Mouse (Mus musculus) lung, embryonic 14.5 days (tissue): ENCODE data around the gene Gpr4. TPM values are rescaled to one million over a fixed set of nuclear protein-coding genes. Genes with fewer than 3 reads are reported as not detected.

ENCODE experiments used
- ATAC-seq: fragments of 200-750 bp; cut with Nextera tagmentation; 2 replicates; pipeline ENCODE4 v1.8.0; 2017; ENCODE audit warnings: mild to moderate bottlenecking, moderate TSS enrichment, moderate library complexity; ENCODE audit not compliant: insufficient read depth
- DNase-seq: peaks from one replicate; pipeline ENCODE4 v3.0.0-alpha.2; 2015
- H3K27ac ChIP-seq: fragments of 300-500 bp; sonication (generic); 2 replicates; pipeline ENCODE4 v1.5.1; 2014; ENCODE audit warnings: low read depth, mild to moderate bottlenecking, moderate library complexity
- H3K27me3 ChIP-seq: fragments of 300-500 bp; sonication (generic); 2 replicates; pipeline ENCODE4 v1.6.1; 2014; ENCODE audit warnings: low read length, control low read depth; ENCODE audit not compliant: insufficient read depth
- H3K36me3 ChIP-seq: fragments of 300-500 bp; sonication (generic); 2 replicates; pipeline ENCODE4 v1.6.1; 2014; ENCODE audit warnings: control low read depth; ENCODE audit not compliant: insufficient read depth
- H3K4me1 ChIP-seq: fragments of 300-500 bp; sonication (generic); 2 replicates; pipeline ENCODE4 v1.6.1; 2014; ENCODE audit warnings: antibody characterized with exemption, control low read depth; ENCODE audit not compliant: insufficient read depth
- H3K4me2 ChIP-seq: fragments of 300-500 bp; sonication (generic); 2 replicates; pipeline ENCODE4 v1.6.1; 2014; ENCODE audit warnings: mild to moderate bottlenecking
- H3K4me3 ChIP-seq: fragments of 300-500 bp; sonication (generic); 2 replicates; pipeline ENCODE4 v1.5.1; 2014; ENCODE audit warnings: low read depth, low read length
- H3K9ac ChIP-seq: fragments of 300-500 bp; sonication (generic); 2 replicates; pipeline ENCODE4 v1.6.1; 2014
- H3K9me3 ChIP-seq: fragments of 300-500 bp; sonication (generic); 2 replicates; pipeline ENCODE4 v1.6.1; 2016; ENCODE audit warnings: low read depth, low read length, control low read depth
- CTCF ChIP-seq: IDR thresholded peaks from 2 replicates; pipeline ENCODE4 v1.5.1; 2016; ENCODE audit warnings: antibody characterized with exemption, low read depth
- WGBS: fragments of 180-500 bp; shearing (Covaris S2); extraction: QIAGEN DNeasy Blood & Tissue Kit; methylation state at CpG from one replicate; pipeline ENCODE4 v1.1.7; 2014; 5-methylcytosine and 5-hydroxymethylcytosine counted together
- polyA plus RNA-seq: library from polyadenylated mRNA; unstranded; fragments of >200 nt; fragmentation: Nextera tagmentation; extraction: Ambion mirVana; gene quantifications from 2 replicates; pipeline ENCODE4 v1.2.1, GENCODE M21; 2014

The Gpr4 gene
- polyA plus RNA-seq, 1 experiment from 2014 or later: 2.2 TPM

DNA sequence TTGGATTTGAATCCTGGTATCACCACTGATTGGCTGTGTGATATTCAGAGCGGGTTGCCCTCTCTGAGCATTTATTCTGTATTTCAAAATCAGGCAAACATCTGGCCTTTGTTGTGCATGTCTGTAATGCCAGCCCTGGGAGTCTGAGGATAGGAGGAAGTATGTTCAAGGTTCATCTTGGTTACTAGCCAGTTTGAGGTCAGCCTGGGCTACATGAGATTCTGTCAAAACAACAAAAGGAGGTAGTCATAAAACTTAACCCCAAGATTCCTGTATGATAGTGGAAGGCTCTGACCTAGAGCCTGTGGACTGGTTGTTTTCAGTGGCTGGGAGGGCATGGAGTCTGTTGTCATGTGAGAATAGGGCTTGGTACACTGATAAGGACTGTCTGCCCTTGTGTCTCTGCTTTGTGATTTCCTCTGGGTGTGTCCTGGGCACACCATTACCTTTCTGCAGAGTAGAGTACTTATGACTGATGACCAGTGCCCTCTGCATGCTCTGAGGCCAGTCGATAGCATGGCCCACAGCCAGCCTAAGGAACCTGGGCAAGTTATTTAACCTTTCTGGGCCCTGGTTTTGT is 22.8 kb downstream of the Gpr4 start:
- 86% methylated on average over 2 of the region's 2 CpGs for WGBS
- no peak for TF ChIP-seq CTCF

GRCm38 (mm10) chr7:19236411-19236810 is 24.1 kb downstream of the Gpr4 start:
- DNase-seq (no peak), ATAC-seq (no peak)
- H3K27ac ChIP-seq: no peak overlapping the region
- no peaks in the 10 kb centered on the region for H3K9me3 ChIP-seq
- no peak for TF ChIP-seq CTCF
- no peak overlapping the region for H3K4me3 ChIP-seq
- H3K4me2 ChIP-seq: no peak overlapping the region
- no peak overlapping the region for H3K9ac ChIP-seq
- no peaks in the 10 kb centered on the region for H3K36me3 ChIP-seq
- no peaks in the 10 kb centered on the region for H3K27me3 ChIP-seq
- no peaks in the 10 kb centered on the region for H3K4me1 ChIP-seq
- 61% methylated on average over 2 of the region's 2 CpGs for WGBS

More for the DNA sequence above, 22.8 kb downstream of the Gpr4 start:
- H3K4me1 ChIP-seq: no peaks in the 10 kb centered on the region
- H3K36me3 ChIP-seq: no peaks in the 10 kb centered on the region
- no peak overlapping the region for H3K4me3 ChIP-seq
- H3K9ac ChIP-seq: no peak overlapping the region
- H3K27me3 ChIP-seq: no peaks in the 10 kb centered on the region
- DNase-seq: no peak
- no peak overlapping the region for H3K27ac ChIP-seq
- H3K9me3 ChIP-seq: no peaks in the 10 kb centered on the region
- no peak for ATAC-seq
- no peak overlapping the region for H3K4me2 ChIP-seq

- Histone ChIP-seq H3K9ac (no peak overlapping the region), H3K27me3 (no peaks in the 10 kb centered on the region), H3K4me2 (no peak overlapping the region), H3K36me3 (no peaks in the 10 kb centered on the region), H3K27ac (no peak overlapping the region), H3K4me3 (no peak overlapping the region), H3K4me1 (no peaks in the 10 kb centered on the region), H3K9me3 (no peaks in the 10 kb centered on the region)
- 68% methylated on average over 4 of the region's 4 CpGs for WGBS
- DNase-seq (no peak), ATAC-seq (no peak)
- no peak for TF ChIP-seq CTCF
These were observed 26.0 kb downstream of the Gpr4 start for GRCm38 (mm10) chr7:19238344-19238743.

DNA sequence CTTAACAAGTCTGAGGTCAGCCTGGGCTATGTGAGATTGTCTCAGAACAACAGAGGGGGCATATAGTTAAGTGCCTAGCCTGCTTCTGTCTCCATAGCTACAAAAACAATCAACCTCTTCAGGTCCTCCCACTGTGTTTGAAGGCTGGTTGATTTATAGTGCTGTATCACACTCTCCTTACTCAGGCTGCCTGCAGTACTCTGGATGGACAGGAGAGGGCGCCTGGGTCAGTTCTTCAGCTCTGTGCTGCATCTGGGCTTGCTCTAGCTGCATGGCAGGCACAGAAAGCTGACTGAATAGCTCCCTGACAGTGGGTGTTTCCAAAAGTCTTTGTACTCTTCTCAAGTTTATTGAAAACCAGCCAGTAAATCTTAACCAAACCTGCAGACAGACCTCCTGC is 27.1 kb downstream of the Gpr4 start:
- Histone ChIP-seq H3K4me1 (no peaks in the 10 kb centered on the region), H3K4me2 (no peak overlapping the region), H3K9ac (no peak overlapping the region), H3K27ac (no peak overlapping the region), H3K27me3 (no peaks in the 10 kb centered on the region), H3K9me3 (no peaks in the 10 kb centered on the region), H3K4me3 (no peak overlapping the region), H3K36me3 (no peaks in the 10 kb centered on the region)
- peak; percentile 93 for DNase-seq
- 0% methylated on average over 1 of the region's 1 CpGs for WGBS
- peak; percentile 92 for ATAC-seq
- peak; percentile 97 for TF ChIP-seq CTCF

GRCm38 (mm10) chr7:19239986-19240385 is 27.6 kb downstream of the Gpr4 start:
- H3K27ac ChIP-seq: no peak overlapping the region
- no peak for TF ChIP-seq CTCF
- H3K9ac ChIP-seq: no peak overlapping the region
- H3K9me3 ChIP-seq: no peaks in the 10 kb centered on the region
- ATAC-seq: no peak
- no peaks in the 10 kb centered on the region for H3K27me3 ChIP-seq
- no peak overlapping the region for H3K4me3 ChIP-seq
- no peak for DNase-seq
- H3K4me1 ChIP-seq: no peaks in the 10 kb centered on the region
- H3K4me2 ChIP-seq: no peak overlapping the region
- peaks cover 5% of the 10 kb centered on the region; the same call in 1 of the 2 replicates for H3K36me3 ChIP-seq
- 82% methylated on average over 4 of the region's 4 CpGs for WGBS

- Histone ChIP-seq H3K27me3 (no peaks in the 10 kb centered on the region), H3K4me3 (no peak overlapping the region), H3K4me2 (no peak overlapping the region), H3K36me3 (peaks cover 15% of the 10 kb centered on the region; the same call in 1 of the 2 replicates), H3K27ac (no peak overlapping the region), H3K9ac (no peak overlapping the region), H3K9me3 (no peaks in the 10 kb centered on the region), H3K4me1 (no peaks in the 10 kb centered on the region)
- no peak for TF ChIP-seq CTCF
- 85% methylated on average over 8 of the region's 8 CpGs for WGBS
- ATAC-seq (no peak), DNase-seq (no peak)
These were observed 28.6 kb downstream of the Gpr4 start for GRCm38 (mm10) chr7:19240905-19241463.

DNA sequence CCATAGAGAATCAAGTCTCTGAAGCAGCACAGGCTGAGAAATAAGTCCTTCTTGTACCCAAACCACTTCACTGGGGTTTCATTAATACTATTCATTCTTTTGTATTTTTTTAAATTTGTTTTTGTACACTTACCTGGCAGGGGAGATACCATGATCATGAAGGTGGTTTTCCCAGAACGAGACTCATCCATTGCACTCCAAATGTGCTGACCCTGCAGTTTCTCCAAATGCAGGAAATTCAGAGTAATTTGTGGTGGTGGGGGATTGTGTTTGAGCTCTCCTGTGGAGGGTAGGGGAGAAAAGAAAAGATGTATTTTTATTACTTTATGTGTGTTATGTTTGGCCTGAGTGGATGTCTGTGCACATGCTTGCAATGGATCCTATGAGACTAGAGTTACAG is 29.7 kb downstream of the Gpr4 start:
- H3K9ac ChIP-seq: no peak overlapping the region
- no peak for ATAC-seq
- 77% methylated on average over 1 of the region's 1 CpGs for WGBS

More for the DNA sequence above, 29.7 kb downstream of the Gpr4 start:
- Histone ChIP-seq H3K27ac (no peak overlapping the region), H3K36me3 (peaks cover 16% of the 10 kb centered on the region; the same call in 1 of the 2 replicates), H3K4me1 (no peaks in the 10 kb centered on the region), H3K4me3 (no peak overlapping the region), H3K27me3 (no peaks in the 10 kb centered on the region), H3K4me2 (no peak overlapping the region), H3K9me3 (no peaks in the 10 kb centered on the region)
- DNase-seq: no peak
- TF ChIP-seq CTCF: no peak
